ENCODE assay signal across 31 mouse cellular contexts in genomic region chr5:31924075-31924474, GRCm38 (mm10).
"Had no signal": no experiment of that assay in that cellular context is flagged by ENCODE, and none has a peak within 500 bp of the region (broad histone marks: within the 10 kb centered on the region; RNA-seq: fewer than 3 reads in every experiment).

No protein-coding gene starts in this region.

- H3K4me3 ChIP-seq: left cerebral cortex, adult 2 months; limb, embryonic 10.5 days; limb, embryonic 12.5 days; limb, embryonic 13.5 days; limb, embryonic 15.5 days; liver, embryonic 12.5 days; liver, embryonic 13.5 days; liver, embryonic 15.5 days; lung, embryonic 15.5 days; megakaryocyte, embryonic 14.5 days; midbrain, embryonic 10.5 days; midbrain, embryonic 12.5 days; midbrain, embryonic 13.5 days; midbrain, embryonic 15.5 days; myocyte; neural tube, embryonic 12.5 days had no signal

- DNase-seq: left cerebral cortex, postnatal 4 days; liver; liver, embryonic 13.5 days; liver, postnatal 0 days; lung, adult 18-20 months; lung, adult 2 months; lung, embryonic 14.5 days; lung, postnatal 10 days; lung, postnatal 14 days; lung, postnatal 36 days; lung, postnatal 4 days; midbrain, embryonic 14.5 days had no signal

- H3K36me3 ChIP-seq: limb, embryonic 10.5 days; limb, embryonic 12.5 days; limb, embryonic 13.5 days; limb, embryonic 15.5 days; liver, embryonic 12.5 days; liver, embryonic 13.5 days; liver, embryonic 15.5 days; lung, embryonic 15.5 days; midbrain, embryonic 10.5 days; midbrain, embryonic 12.5 days; midbrain, embryonic 13.5 days; midbrain, embryonic 15.5 days; neural tube, embryonic 12.5 days had no signal

- H3K27ac ChIP-seq: left cerebral cortex, adult 2 months; limb, embryonic 10.5 days; limb, embryonic 12.5 days; limb, embryonic 13.5 days; limb, embryonic 15.5 days; liver, embryonic 12.5 days; liver, embryonic 13.5 days; liver, embryonic 14.5 days; liver, embryonic 15.5 days; lung, embryonic 15.5 days; macrophage; midbrain, embryonic 10.5 days; midbrain, embryonic 12.5 days; midbrain, embryonic 13.5 days; midbrain, embryonic 15.5 days; neural tube, embryonic 12.5 days had no signal

- H3K27me3 ChIP-seq: limb, embryonic 12.5 days; limb, embryonic 13.5 days; limb, embryonic 15.5 days; liver, embryonic 12.5 days; liver, embryonic 13.5 days; liver, embryonic 15.5 days; lung, embryonic 15.5 days; megakaryocyte, embryonic 14.5 days; midbrain, embryonic 12.5 days; midbrain, embryonic 13.5 days; midbrain, embryonic 15.5 days; neural tube, embryonic 12.5 days had no signal

- H3K4me2 ChIP-seq: limb, embryonic 12.5 days; limb, embryonic 13.5 days; limb, embryonic 15.5 days; liver, embryonic 11.5 days; liver, embryonic 12.5 days; liver, embryonic 13.5 days; liver, embryonic 15.5 days; lung, embryonic 14.5 days; lung, embryonic 15.5 days; midbrain, embryonic 12.5 days; midbrain, embryonic 13.5 days; midbrain, embryonic 15.5 days; neural tube, embryonic 12.5 days had no signal

- ATAC-seq: liver, embryonic 12.5 days; liver, postnatal 0 days; lung, postnatal 0 days; midbrain, embryonic 13.5 days; midbrain, embryonic 15.5 days had no signal

- H3K9me3 ChIP-seq: limb, embryonic 10.5 days; limb, embryonic 12.5 days; limb, embryonic 13.5 days; limb, embryonic 15.5 days; liver, embryonic 12.5 days; liver, embryonic 13.5 days; liver, embryonic 15.5 days; megakaryocyte, embryonic 14.5 days; midbrain, embryonic 10.5 days; midbrain, embryonic 13.5 days; midbrain, embryonic 15.5 days had no signal

- H3K4me1 ChIP-seq: limb, embryonic 10.5 days; limb, embryonic 12.5 days; limb, embryonic 15.5 days; liver, embryonic 12.5 days; liver, embryonic 15.5 days; midbrain, embryonic 12.5 days; midbrain, embryonic 13.5 days; midbrain, embryonic 15.5 days; neural tube, embryonic 12.5 days had no signal

- H3K9ac ChIP-seq: limb, embryonic 12.5 days; limb, embryonic 13.5 days; limb, embryonic 15.5 days; liver, embryonic 12.5 days; liver, embryonic 13.5 days; liver, embryonic 14.5 days; liver, embryonic 15.5 days; liver, postnatal 0 days; lung, embryonic 14.5 days; lung, embryonic 15.5 days; midbrain, embryonic 12.5 days; midbrain, embryonic 13.5 days; midbrain, embryonic 15.5 days; neural tube, embryonic 12.5 days had no signal
